10 mouse cellular contexts compared by ENCODE assay signal in genomic region chr4:129822324-129822723, GRCm38 (mm10). TPM values are rescaled to one million over a fixed set of nuclear protein-coding genes. Genes with fewer than 3 reads are reported as not detected.
DNase-seq lines count a peak whose midpoint lies in the region; ATAC-seq and TF ChIP-seq lines count a peak whose summit lies in the region.
"Had no signal": no experiment of that assay in that cellular context is flagged by ENCODE, and none has a peak within 500 bp of the region (broad histone marks: within the 10 kb centered on the region; RNA-seq: fewer than 3 reads in every experiment).

No protein-coding gene starts in this region.

- no peaks in the 10 kb centered on the region for H3K27me3 ChIP-seq in heart, embryonic 12.5 days (replicated peaks)
- H3K27me3 ChIP-seq in embryonic facial prominence, embryonic 12.5 days: no peaks in the 10 kb centered on the region
- H3K27me3 ChIP-seq in intestine, embryonic 14.5 days (replicated peaks; ENCODE audit: control insufficient read depth, insufficient read depth, low read length): no peaks in the 10 kb centered on the region
- no peaks in the 10 kb centered on the region for H3K27me3 ChIP-seq in midbrain, embryonic 16.5 days (ENCODE audit: control insufficient read depth, insufficient read depth, low read depth, low read length)
- H3K27me3 ChIP-seq in thymus, adult 2 months (ENCODE audit: control insufficient read depth, insufficient read depth, low read length): no peaks in the 10 kb centered on the region

- no peaks in the 10 kb centered on the region for H3K36me3 ChIP-seq in heart, embryonic 12.5 days
- no peaks in the 10 kb centered on the region for H3K36me3 ChIP-seq in embryonic facial prominence, embryonic 12.5 days
- H3K36me3 ChIP-seq in intestine, embryonic 14.5 days (ENCODE audit: control insufficient read depth, insufficient read depth, low read length): no peaks in the 10 kb centered on the region
- H3K36me3 ChIP-seq in midbrain, embryonic 16.5 days (ENCODE audit: control insufficient read depth, insufficient read depth, low read length): no peaks in the 10 kb centered on the region
- peaks cover 3% of the 10 kb centered on the region; the same call in 1 of the 2 replicates for H3K36me3 ChIP-seq in thymus, adult 2 months (ENCODE audit: control insufficient read depth, insufficient read depth, low read length)

- TF ChIP-seq POLR2A in thymus, adult 2 months (IDR thresholded peaks at IDR 0.05; ENCODE audit: control insufficient read depth, extremely low read depth, insufficient read depth, low read length, poor library complexity): no peak

- 43% methylated on average over 3 of the region's 3 CpGs for WGBS in heart, embryonic 12.5 days
- 83% methylated on average over 3 of the region's 3 CpGs for WGBS in embryonic facial prominence, embryonic 12.5 days
- 54% methylated on average over 3 of the region's 3 CpGs for WGBS in intestine, embryonic 14.5 days
- WGBS in midbrain, embryonic 16.5 days: 61% methylated on average over 3 of the region's 3 CpGs
- 84% methylated on average over 3 of the region's 3 CpGs for WGBS in thymus, adult 2 months

- no peaks in the 10 kb centered on the region for H3K9me3 ChIP-seq in heart, embryonic 12.5 days (replicated peaks)
- H3K9me3 ChIP-seq in embryonic facial prominence, embryonic 12.5 days: no peaks in the 10 kb centered on the region
- H3K9me3 ChIP-seq in intestine, embryonic 14.5 days (ENCODE audit: control insufficient read depth, low read length): no peaks in the 10 kb centered on the region
- no peaks in the 10 kb centered on the region for H3K9me3 ChIP-seq in midbrain, embryonic 16.5 days (replicated peaks; ENCODE audit: control insufficient read depth, low read length, poor library complexity, severe bottlenecking)

- peaks cover 58% of the 10 kb centered on the region for H3K4me1 ChIP-seq in heart, embryonic 12.5 days (replicated peaks)
- peaks cover 32% of the 10 kb centered on the region for H3K4me1 ChIP-seq in embryonic facial prominence, embryonic 12.5 days
- peaks cover 39% of the 10 kb centered on the region for H3K4me1 ChIP-seq in intestine, embryonic 14.5 days (replicated peaks; ENCODE audit: control insufficient read depth, insufficient read depth, low read length)
- H3K4me1 ChIP-seq in midbrain, embryonic 16.5 days (ENCODE audit: control insufficient read depth, insufficient read depth, low read length): peaks cover 30% of the 10 kb centered on the region
- peaks cover 18% of the 10 kb centered on the region for H3K4me1 ChIP-seq in thymus, adult 2 months (replicated peaks; ENCODE audit: control insufficient read depth, insufficient read depth, low read length)

- H3K9ac ChIP-seq in heart, embryonic 12.5 days: peak overlapping the region; percentile 64
- peak overlapping the region; percentile 20; the same call in 1 of the 2 replicates for H3K9ac ChIP-seq in embryonic facial prominence, embryonic 12.5 days
- 0 out of 2 replicates have a peak overlapping the region, but pooled peaks have one; percentile 94 for H3K9ac ChIP-seq in intestine, embryonic 14.5 days (ENCODE audit: low read length)
- no peak overlapping the region for H3K9ac ChIP-seq in midbrain, embryonic 16.5 days (ENCODE audit: low read depth, low read length)

- TF ChIP-seq CTCF in thymus, adult 2 months (IDR thresholded peaks at IDR 0.05; ENCODE audit: borderline replicate concordance, control insufficient read depth, extremely low read depth, insufficient read depth, low read length, poor library complexity): no peak

- peak overlapping the region; percentile 95 for H3K4me3 ChIP-seq in heart, embryonic 12.5 days
- H3K4me3 ChIP-seq in embryonic facial prominence, embryonic 12.5 days: peak overlapping the region; percentile 92; the same call in 1 of the 2 replicates
- peak overlapping the region; percentile 70 for H3K4me3 ChIP-seq in intestine, embryonic 14.5 days (ENCODE audit: low read depth, low read length)
- peak overlapping the region; percentile 9; the same call in 1 of the 2 replicates for H3K4me3 ChIP-seq in midbrain, embryonic 16.5 days (ENCODE audit: low read depth, low read length)
- H3K4me3 ChIP-seq in thymus, adult 2 months (ENCODE audit: control insufficient read depth, insufficient read depth, low read length): no peak overlapping the region

- peak overlapping the region; percentile 69 for H3K4me2 ChIP-seq in heart, embryonic 12.5 days
- peak overlapping the region; percentile 70 for H3K4me2 ChIP-seq in embryonic facial prominence, embryonic 12.5 days (replicated peaks)
- H3K4me2 ChIP-seq in intestine, embryonic 14.5 days (ENCODE audit: low read length): peak overlapping the region; percentile 53
- H3K4me2 ChIP-seq in midbrain, embryonic 16.5 days (ENCODE audit: low read length): peak overlapping the region; percentile 85

- no peak for DNase-seq in heart, postnatal 4 days
- no peak for DNase-seq in intestine, embryonic 14.5 days (ENCODE audit: low spot score)
- DNase-seq in thymus, adult 2 months: no peak
- no peak for DNase-seq in urinary bladder, adult 2 months (ENCODE audit: low spot score)
- no peak for DNase-seq in frontal cortex, postnatal 10 days (ENCODE audit: low spot score in 2 of 2)
- DNase-seq: cerebellum, postnatal 36 days; layer of hippocampus, adult 9-11 months had no signal

- no peak for ATAC-seq in heart, embryonic 12.5 days (ENCODE audit: insufficient number of reproducible peaks, low FRiP score)
- no peak for ATAC-seq in embryonic facial prominence, embryonic 12.5 days (ENCODE audit: insufficient number of reproducible peaks, insufficient read depth, low FRiP score, low TSS enrichment)
- no peak for ATAC-seq in intestine, embryonic 14.5 days (replicated peaks; ENCODE audit: low FRiP score, low TSS enrichment, low read depth)
- ATAC-seq in midbrain, embryonic 16.5 days: no peak

- H3K27ac ChIP-seq in heart, embryonic 12.5 days (ENCODE audit: poor library complexity, severe bottlenecking): peak overlapping the region; percentile 30
- no peak overlapping the region for H3K27ac ChIP-seq in embryonic facial prominence, embryonic 12.5 days
- H3K27ac ChIP-seq in intestine, embryonic 14.5 days (ENCODE audit: low read depth): no peak overlapping the region
- no peak overlapping the region for H3K27ac ChIP-seq in midbrain, embryonic 16.5 days (ENCODE audit: low read length)
- no peak overlapping the region for H3K27ac ChIP-seq in thymus, adult 2 months (ENCODE audit: control insufficient read depth, insufficient read depth, low read length)

RNA-seq across cellular contexts. Expression of gene Ptp4a2, which starts 11.3 kb away (rescaled TPM):
- polyA plus RNA-seq in heart, embryonic 12.5 days (2016; fragmentation: Nextera tagmentation; extraction: Ambion mirVana): 372 and 428 TPM in 2 replicates
- total RNA-seq in heart, postnatal 4 days (2021): 100 to 1,000 TPM; 293 to 301 TPM
- 306 and 332 TPM in 2 replicates for polyA plus RNA-seq in embryonic facial prominence, embryonic 12.5 days (2016; fragmentation: Nextera tagmentation; extraction: Ambion mirVana)
- polyA plus RNA-seq in intestine, embryonic 14.5 days (2014; fragmentation: Nextera tagmentation; extraction: Ambion mirVana): 276 and 279 TPM in 2 replicates
- polyA plus RNA-seq in midbrain, embryonic 16.5 days (2015; fragmentation: Nextera tagmentation; extraction: Ambion mirVana): 222 and 255 TPM in 2 replicates
- 59.5 and 71.6 TPM in 2 replicates for polyA plus RNA-seq in thymus, adult 2 months (2012; rRNA removed)
- 121 and 139 TPM in 2 replicates for polyA plus RNA-seq in urinary bladder, adult 2 months (2012; rRNA removed)
